Mouse (Mus musculus) hindbrain, embryonic 12.5 days (tissue): Measurements from ENCODE around the gene Ccr10. TPM values are rescaled to one million over a fixed set of nuclear protein-coding genes. Genes with fewer than 3 reads are reported as not detected.
"Not testable (repeated sequence)": the region's sequence is repeated elsewhere in the genome, so short reads cannot be mapped to it uniquely, and the experiment has no call there.

Source experiments
- ATAC-seq: fragments of 200-750 bp; cut with Nextera tagmentation; 2 replicates; pipeline ENCODE4 v1.8.0; 2017; ENCODE audit warnings: moderate TSS enrichment; ENCODE audit not compliant: low FRiP score
- H3K27ac ChIP-seq: fragments of 300-500 bp; sonication (generic); 2 replicates; pipeline ENCODE4 v1.5.1; 2016; ENCODE audit warnings: mild to moderate bottlenecking
- H3K27me3 ChIP-seq: fragments of 300-500 bp; sonication (generic); 2 replicates; pipeline ENCODE4 v1.6.1; 2016; ENCODE audit warnings: mild to moderate bottlenecking
- H3K36me3 ChIP-seq: fragments of 300-500 bp; sonication (generic); 2 replicates; pipeline ENCODE4 v1.6.1; 2016; ENCODE audit warnings: mild to moderate bottlenecking
- H3K4me1 ChIP-seq: fragments of 300-500 bp; sonication (generic); 2 replicates; pipeline ENCODE4 v1.6.1; 2016
- H3K4me2 ChIP-seq: fragments of 300-500 bp; sonication (generic); replicated peaks from 2 replicates; pipeline ENCODE4 v1.6.1; 2016; ENCODE audit warnings: mild to moderate bottlenecking
- H3K4me3 ChIP-seq: fragments of 300-500 bp; sonication (generic); 2 replicates; pipeline ENCODE4 v1.5.1; 2016; ENCODE audit warnings: mild to moderate bottlenecking
- H3K9ac ChIP-seq: fragments of 300-500 bp; sonication (generic); 2 replicates; pipeline ENCODE4 v1.6.1; 2016; ENCODE audit warnings: mild to moderate bottlenecking, moderate library complexity
- H3K9me3 ChIP-seq: fragments of 300-500 bp; sonication (generic); replicated peaks from 2 replicates; pipeline ENCODE4 v1.6.1; 2016; ENCODE audit warnings: mild to moderate bottlenecking
- WGBS: fragments of 180-500 bp; shearing (Covaris S2); methylation state at CpG from one replicate; pipeline ENCODE4 v1.1.7; 2016; 5-methylcytosine and 5-hydroxymethylcytosine counted together
- microRNA-seq: library from miRNA; unstranded; fragments of <30 nt; microRNA quantifications from one replicate; pipeline ENCODE4, GENCODE M21; 2017
- polyA plus RNA-seq: library from polyadenylated mRNA; unstranded; fragments of >200 nt; fragmentation: Nextera tagmentation; extraction: Ambion mirVana; gene quantifications from 2 replicates; pipeline ENCODE4 v1.2.1, GENCODE M21; 2016

Gene Ccr10
- polyA plus RNA-seq, 1 experiment from 2014 or later: 0.23 TPM

GRCm38 (mm10) chr11:101125008-101125407 is 50.2 kb downstream of the Ccr10 start:
- not testable (repeated sequence) for H3K4me3 ChIP-seq

GRCm38 (mm10) chr11:101124494-101124893 is 50.7 kb downstream of the Ccr10 start:
- H3K27me3 ChIP-seq: not testable (repeated sequence)
- H3K36me3 ChIP-seq: peaks cover 47% of the 10 kb centered on the region

More at GRCm38 (mm10) chr11:101125008-101125407, 50.2 kb downstream of the Ccr10 start:
- WGBS: 95% methylated on average over 9 of the region's 9 CpGs
- not testable (repeated sequence) for H3K4me2 ChIP-seq, H3K9me3 ChIP-seq, H3K27ac ChIP-seq, H3K9ac ChIP-seq, ATAC-seq, H3K27me3 ChIP-seq
- H3K36me3 ChIP-seq: peaks cover 47% of the 10 kb centered on the region
- peaks cover 12% of the 10 kb centered on the region for H3K4me1 ChIP-seq

More at GRCm38 (mm10) chr11:101124494-101124893, 50.7 kb downstream of the Ccr10 start:
- ATAC-seq, H3K4me3 ChIP-seq, H3K9me3 ChIP-seq, H3K27ac ChIP-seq, H3K9ac ChIP-seq, H3K4me2 ChIP-seq: not testable (repeated sequence)
- H3K4me1 ChIP-seq: peaks cover 12% of the 10 kb centered on the region
- WGBS: 95% methylated on average over 8 of the region's 8 CpGs

Small RNAs within 50 kb of the gene (microRNA-seq; reads per million reads assigned to microRNA genes)
- gene Gm27626: not detected

Other genes starting within 250 kb of the Ccr10 start
- gene Stat3, start 235.9 kb downstream of the Ccr10 start, polyA plus RNA-seq: 41.4 and 47.4 TPM in 2 replicates
- 51.4 and 63.2 TPM in 2 replicates for gene Cavin1, start 204.6 kb downstream of the Ccr10 start, polyA plus RNA-seq
- gene Atp6v0a1, start 166.0 kb downstream of the Ccr10 start, polyA plus RNA-seq: 70.2 and 74.1 TPM in 2 replicates
- 13.3 and 13.7 TPM in 2 replicates for gene Naglu, start 105.4 kb downstream of the Ccr10 start, polyA plus RNA-seq
- gene Hsd17b1, start 97.0 kb downstream of the Ccr10 start, polyA plus RNA-seq: 0.23 and 0.26 TPM in 2 replicates
- 45.6 and 51.2 TPM in 2 replicates for gene Coasy, start 92.9 kb downstream of the Ccr10 start, polyA plus RNA-seq
- 62.1 and 62.4 TPM in 2 replicates for gene Mlx, start 88.2 kb downstream of the Ccr10 start, polyA plus RNA-seq
- 30.5 and 34.3 TPM in 2 replicates for gene Psmc3ip, start 80.0 kb downstream of the Ccr10 start, polyA plus RNA-seq
- gene Retreg3, start 55.5 kb downstream of the Ccr10 start, polyA plus RNA-seq: 23.2 and 25.1 TPM in 2 replicates
- 81.6 and 83.2 TPM in 2 replicates for gene Tubg1, start 55.5 kb downstream of the Ccr10 start, polyA plus RNA-seq
- gene Tubg2, start 19.5 kb downstream of the Ccr10 start, polyA plus RNA-seq: 10.4 and 12.9 TPM in 2 replicates
- 0.97 and 1.2 TPM in 2 replicates for gene Cntnap1, start 4.9 kb downstream of the Ccr10 start, polyA plus RNA-seq
- gene Plekhh3, start 4.1 kb downstream of the Ccr10 start, polyA plus RNA-seq: 14.3 and 15.4 TPM in 2 replicates
- gene Ezh1, start 51.0 kb upstream of the Ccr10 start, polyA plus RNA-seq: 17.3 and 18.5 TPM in 2 replicates
- 60.1 and 62.2 TPM in 2 replicates for gene Ramp2, start 70.6 kb upstream of the Ccr10 start, polyA plus RNA-seq
- 90.9 and 97.4 TPM in 2 replicates for gene Vps25, start 78.3 kb upstream of the Ccr10 start, polyA plus RNA-seq
- 8.5 and 9.5 TPM in 2 replicates for gene Wnk4, start 85.1 kb upstream of the Ccr10 start, polyA plus RNA-seq
- gene Cntd1, start 103.6 kb upstream of the Ccr10 start, polyA plus RNA-seq: 1.5 TPM in 2 replicates
- gene Coa3, start 103.7 kb upstream of the Ccr10 start, polyA plus RNA-seq: 195 and 210 TPM in 2 replicates
- gene Becn1, start 126.8 kb upstream of the Ccr10 start, polyA plus RNA-seq: 154 and 158 TPM in 2 replicates
- gene Psme3, start 140.8 kb upstream of the Ccr10 start, polyA plus RNA-seq: 157 and 169 TPM in 2 replicates
- gene Aoc2, start 149.6 kb upstream of the Ccr10 start, polyA plus RNA-seq: 2.4 and 3.5 TPM in 2 replicates
- gene Aoc3, start 155.2 kb upstream of the Ccr10 start, polyA plus RNA-seq: 0.07 TPM in 1 of 2 replicates, not detected in the other
- not detected in 2 replicates for gene G6pc, start 192.1 kb upstream of the Ccr10 start, polyA plus RNA-seq
- gene Aarsd1, start 242.2 kb upstream of the Ccr10 start, polyA plus RNA-seq: 77.7 and 79.0 TPM in 2 replicates
- 7.4 and 8.1 TPM in 2 replicates for gene Gm27029, start 249.4 kb upstream of the Ccr10 start, polyA plus RNA-seq
- 27.6 and 29.4 TPM in 2 replicates for gene Rundc1, start 249.6 kb upstream of the Ccr10 start, polyA plus RNA-seq
- gene Ptges3l, start 249.9 kb upstream of the Ccr10 start, polyA plus RNA-seq: 3.0 and 5.9 TPM in 2 replicates